17 mouse cellular contexts compared by ENCODE assay signal in genomic region chr5:14522006-14522405, GRCm38 (mm10).
"Had no signal": no experiment of that assay in that cellular context is flagged by ENCODE, and none has a peak within 500 bp of the region (broad histone marks: within the 10 kb centered on the region; RNA-seq: fewer than 3 reads in every experiment).

No protein-coding gene starts in this region.

- ATAC-seq: hindbrain, embryonic 16.5 days; inflammation-experienced regulatory T-cells, adult 6 months; intestine, embryonic 15.5 days; intestine, postnatal 0 days; liver, postnatal 0 days had no signal

- DNase-seq: gastrocnemius, postnatal 10 days; gastrocnemius, postnatal 25 days; heart, adult 18-20 months; heart, postnatal 10 days; heart, postnatal 4 days; kidney, adult 18-20 months; kidney, adult 8-10 months; kidney, postnatal 10 days; kidney, postnatal 25 days; kidney, postnatal 4 days; liver; liver, embryonic 13.5 days; liver, postnatal 0 days had no signal
